Mouse (Mus musculus) CH12.LX (cell line): ENCODE data around the gene Begain. TPM values are rescaled to one million over a fixed set of nuclear protein-coding genes. Genes with fewer than 3 reads are reported as not detected.

Experiments
- DNase-seq: peaks from one replicate; pipeline ENCODE4 v3.0.0-alpha.2; 2013; ENCODE audit errors: extremely low read depth
- H3K27ac ChIP-seq: 2 replicates; pipeline ENCODE4 v1.5.1; 2012; ENCODE audit warnings: low read depth, mild to moderate bottlenecking, control low read depth, moderate library complexity; ENCODE audit not compliant: insufficient read depth
- H3K27me3 ChIP-seq: replicated peaks from 2 replicates; pipeline ENCODE3; 2012; ENCODE audit warnings: inconsistent platforms
- H3K36me3 ChIP-seq, 2 experiments: replicated peaks in 1 of 2; 2 replicates each; pipeline versions ENCODE3 to v1.6.1; 2012; ENCODE audit warnings: inconsistent platforms in 1 of 2, low read length in 1 of 2, mild to moderate bottlenecking in 1 of 2, mixed read lengths in 1 of 2, moderate library complexity in 1 of 2; ENCODE audit not compliant: control insufficient read depth in 1 of 2, insufficient read depth in 1 of 2
- H3K4me1 ChIP-seq, 2 experiments: 2 replicates each; pipeline ENCODE4 v1.6.1; 2012; ENCODE audit warnings: inconsistent platforms in 1 of 2, moderate library complexity in 1 of 2; ENCODE audit not compliant: insufficient read depth in 2 of 2, control insufficient read depth in 1 of 2
- H3K4me2 ChIP-seq: 2 replicates; pipeline ENCODE4 v1.6.1; 2012; ENCODE audit warnings: low read depth, mild to moderate bottlenecking, control low read depth; ENCODE audit not compliant: poor library complexity, insufficient read depth, severe bottlenecking
- H3K4me3 ChIP-seq, 3 experiments: fragments of 150-350 bp in 1 of 3; sonication (generic) in 1 of 3; replicated peaks in 1 of 3; 2 replicates each; pipeline versions ENCODE3 to v1.5.1; 2011 to 2012; ENCODE audit warnings: low read depth in 2 of 3, low read length in 2 of 3, mild to moderate bottlenecking in 2 of 3, moderate library complexity in 2 of 3, control low read depth in 1 of 3, improper control_type of control experiment in 1 of 3, inconsistent platforms in 1 of 3, mixed read lengths in 1 of 3; ENCODE audit not compliant: poor library complexity in 1 of 3
- H3K79me2 ChIP-seq: replicated peaks from 2 replicates; pipeline ENCODE4 v1.6.1; 2012; ENCODE audit warnings: mild to moderate bottlenecking, moderate library complexity; ENCODE audit not compliant: control insufficient read depth, poor library complexity, insufficient read depth, severe bottlenecking; ENCODE audit errors: extremely low read depth
- H3K9ac ChIP-seq: 2 replicates; pipeline ENCODE4 v1.6.1; 2012; ENCODE audit warnings: low read depth, mild to moderate bottlenecking, control low read depth, moderate library complexity; ENCODE audit not compliant: insufficient read depth
- H3K9me3 ChIP-seq: replicated peaks from 2 replicates; pipeline ENCODE3; 2012; ENCODE audit warnings: low read length, inconsistent platforms, mixed read lengths
- BHLHE40 ChIP-seq: IDR thresholded peaks from 2 replicates; pipeline ENCODE4 v1.6.1; 2011; ENCODE audit warnings: mild to moderate bottlenecking, low read depth, low read length, improper control_type of control experiment
- CHD1 ChIP-seq: IDR thresholded peaks from 2 replicates; pipeline ENCODE4 v1.6.1; 2012; ENCODE audit warnings: low read depth, low read length, improper control_type of control experiment, inconsistent platforms
- ETS1 ChIP-seq: conservative IDR thresholded peaks from 2 replicates; pipeline ENCODE4 v1.6.1; 2012; ENCODE audit warnings: low read depth, mild to moderate bottlenecking, inconsistent platforms, low read length, improper control_type of control experiment, moderate library complexity
- GABPA ChIP-seq: IDR thresholded peaks from 2 replicates; pipeline ENCODE4 v1.6.1; 2012; ENCODE audit warnings: low read depth, low read length, improper control_type of control experiment, inconsistent platforms; ENCODE audit not compliant: insufficient replicate concordance
- IRF4 ChIP-seq: IDR thresholded peaks from 2 replicates; pipeline ENCODE4 v1.6.1; 2014; ENCODE audit warnings: low read depth, mild to moderate bottlenecking, inconsistent platforms, low read length, improper control_type of control experiment
- JUN ChIP-seq: IDR thresholded peaks from 2 replicates; pipeline ENCODE4 v1.6.1; 2011; ENCODE audit warnings: low read depth, mild to moderate bottlenecking, low read length, improper control_type of control experiment, moderate library complexity; ENCODE audit not compliant: insufficient read depth
- JUND ChIP-seq: conservative IDR thresholded peaks from 2 replicates; pipeline ENCODE4 v1.6.1; 2011; ENCODE audit warnings: low read depth, low read length, improper control_type of control experiment
- MAFK ChIP-seq: IDR thresholded peaks from 2 replicates; pipeline ENCODE4 v1.6.1; 2011; ENCODE audit warnings: low read length, improper control_type of control experiment; ENCODE audit not compliant: insufficient replicate concordance
- MAX ChIP-seq: IDR thresholded peaks from 2 replicates; pipeline ENCODE4 v1.6.1; 2011; ENCODE audit warnings: low read length, improper control_type of control experiment
- MAZ ChIP-seq: IDR thresholded peaks from 2 replicates; pipeline ENCODE4 v1.6.1; 2012; ENCODE audit warnings: low read depth, mild to moderate bottlenecking, inconsistent platforms, low read length, improper control_type of control experiment, moderate library complexity
- MEF2A ChIP-seq: IDR thresholded peaks from 2 replicates; pipeline ENCODE4 v1.6.1; 2014; ENCODE audit warnings: low read depth, mild to moderate bottlenecking, inconsistent platforms, low read length, improper control_type of control experiment, borderline replicate concordance
- PAX5 ChIP-seq: IDR thresholded peaks from 2 replicates; pipeline ENCODE4 v1.6.1; 2012; ENCODE audit warnings: low read length, inconsistent platforms, mixed read lengths
- POLR2A ChIP-seq: IDR thresholded peaks from 2 replicates; pipeline ENCODE4 v1.6.1; 2011; ENCODE audit warnings: low read depth, mild to moderate bottlenecking, improper control_type of control experiment, low read length
- SIN3A ChIP-seq: IDR thresholded peaks from 2 replicates; pipeline ENCODE4 v1.6.1; 2012; ENCODE audit warnings: low read length, improper control_type of control experiment, inconsistent platforms
- TCF12 ChIP-seq: IDR thresholded peaks from 2 replicates; pipeline ENCODE4 v1.6.1; 2014; ENCODE audit warnings: low read depth, mild to moderate bottlenecking, inconsistent platforms, low read length, improper control_type of control experiment
- USF1 ChIP-seq: IDR thresholded peaks from 2 replicates; pipeline ENCODE4 v1.6.1; 2014; ENCODE audit warnings: low read depth, mild to moderate bottlenecking, inconsistent platforms, low read length, improper control_type of control experiment
- ZC3H11A ChIP-seq: IDR thresholded peaks from 2 replicates; pipeline ENCODE4 v1.6.1; 2012; ENCODE audit warnings: low read depth, mild to moderate bottlenecking, inconsistent platforms, low read length, improper control_type of control experiment
- ZMIZ1 ChIP-seq: IDR thresholded peaks from 2 replicates; pipeline ENCODE4 v1.6.1; 2012; ENCODE audit warnings: low read depth, mild to moderate bottlenecking, inconsistent platforms, low read length, improper control_type of control experiment
- dilution Hi-C: fragments of 300-500 bp; cut with MboI; formaldehyde crosslinking; loops from 2 replicates; pipeline ENCODE4 v1.14.3; 2020; ENCODE audit warnings: low sequenced_read_pairs; ENCODE audit not compliant: extremely low pct_unique_long_range_greater_than_20kb, extremely low pct_ligation_motif_present
- in situ Hi-C: fragments of 300-500 bp; cut with MboI; formaldehyde crosslinking; loops from 3 replicates; pipeline ENCODE4 v1.14.3; 2019; ENCODE audit warnings: low sequenced_read_pairs, low pct_ligation_motif_present, low pct_unique_long_range_greater_than_20kb, mixed read lengths
- polyA plus RNA-seq: library from polyadenylated mRNA; unstranded; fragments of >175 nt; gene quantifications from 2 replicates; pipeline ENCODE4 v1.2.1, GENCODE M21; 2012; ENCODE audit warnings: low read depth; ENCODE audit not compliant: insufficient read length
- total RNA-seq, 2 experiments: library from RNA; depleted of rRNA; stranded (reverse); fragments of 300-350 nt in 1 of 2; fragments of >200 nt in 1 of 2; gene quantifications; 2 replicates each; pipeline ENCODE4 v1.2.3; 2012 to 2014

Begain gene
- total and polyA plus RNA-seq, 3 experiments: 0.08 to 0.89 TPM; not detected in 1

DNA sequence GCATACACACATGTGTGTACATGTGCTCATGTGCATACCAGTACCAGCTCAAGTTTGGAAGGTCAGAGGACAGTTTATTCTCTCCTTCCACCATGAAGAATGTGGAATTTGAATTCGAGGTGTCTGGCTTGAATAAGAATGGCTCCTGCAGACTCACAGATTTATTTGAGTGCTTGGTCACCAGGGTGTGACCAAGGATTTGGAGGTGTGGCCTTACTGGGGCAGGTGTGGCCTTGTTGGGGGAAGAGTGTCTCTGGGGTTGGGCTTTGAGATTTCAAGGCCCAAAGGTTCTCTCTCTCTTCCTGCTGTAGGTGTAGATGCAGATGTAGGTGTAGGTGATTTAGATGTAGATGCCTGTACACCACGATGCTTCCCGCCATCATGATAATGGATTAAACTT lies 15.5 kb upstream of the Begain start:
- no peaks in the 10 kb centered on the region for H3K79me2 ChIP-seq
- no peak for DNase-seq
- in situ Hi-C loops (no loop called here), dilution Hi-C loops (no loop called here)
- no peak overlapping the region for H3K4me3 ChIP-seq
- H3K4me1 ChIP-seq: peaks cover 0 to 24% of the 10 kb centered on the region in 2 experiments; a peak in 2 of 4 replicates
- no peaks in the 10 kb centered on the region for H3K27me3 ChIP-seq
- no peak overlapping the region for H3K4me2 ChIP-seq
- TF ChIP-seq ETS1 (no peak), JUND (no peak), PAX5 (no peak), JUN (no peak), ZC3H11A (no peak), MAX (no peak), TCF12 (no peak)
- H3K9ac ChIP-seq: no peak overlapping the region
- no peak overlapping the region for H3K27ac ChIP-seq
- peaks cover 3% of the 10 kb centered on the region for H3K9me3 ChIP-seq
- no peaks in the 10 kb centered on the region for H3K36me3 ChIP-seq

DNA sequence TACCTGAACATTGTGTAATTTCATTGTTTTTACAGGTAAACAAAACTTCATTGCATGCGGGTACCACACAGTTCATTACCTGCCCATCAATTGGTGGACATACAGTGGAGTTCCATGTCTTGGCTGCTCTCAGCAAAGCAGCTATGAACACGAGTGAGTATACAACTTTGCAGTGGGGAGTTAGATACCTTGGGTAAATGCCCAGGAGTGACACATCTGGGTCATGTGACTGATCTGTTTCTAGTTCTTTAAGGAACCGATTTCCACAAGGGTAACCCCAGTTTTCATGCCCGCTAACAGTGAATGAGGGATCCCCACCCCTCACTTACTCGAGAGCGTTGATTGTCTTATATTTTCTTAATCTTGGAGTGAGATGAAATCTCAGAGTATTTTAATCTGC lies 9.0 kb upstream of the Begain start:
- no peak for TF ChIP-seq USF1
- no peak for TF ChIP-seq JUN
- no peak for TF ChIP-seq SIN3A
- TF ChIP-seq IRF4: no peak
- no peak for TF ChIP-seq ZMIZ1
- no peak for TF ChIP-seq MEF2A
- TF ChIP-seq POLR2A: no peak
- TF ChIP-seq MAFK: no peak
- TF ChIP-seq BHLHE40: no peak
- no peak for TF ChIP-seq GABPA
- no peak for TF ChIP-seq TCF12
- no peak for TF ChIP-seq MAZ
- no peak for TF ChIP-seq CHD1
- no peak overlapping the region for H3K27ac ChIP-seq
- no peak overlapping the region for H3K4me3 ChIP-seq
- dilution Hi-C loops (no loop called here), in situ Hi-C loops (no loop called here)
- no peaks in the 10 kb centered on the region for H3K79me2 ChIP-seq
- H3K27me3 ChIP-seq: no peaks in the 10 kb centered on the region
- no peak for DNase-seq
- peaks cover 3% of the 10 kb centered on the region for H3K9me3 ChIP-seq
- no peaks in the 10 kb centered on the region for H3K36me3 ChIP-seq
- H3K9ac ChIP-seq: no peak overlapping the region
- no peak overlapping the region for H3K4me2 ChIP-seq
- peaks cover 0 to 47% of the 10 kb centered on the region in 2 experiments; a peak in 2 of 4 replicates for H3K4me1 ChIP-seq
